Mouse (Mus musculus) fibroblast of lung, adult 2 months (primary cell): ENCODE measurements around the gene Mtif3.

ENCODE experiments used
- DNase-seq: peaks from one replicate; pipeline ENCODE4 v3.0.0-alpha.2; 2011; ENCODE audit warnings: low read depth

Mtif3 gene

DNA sequence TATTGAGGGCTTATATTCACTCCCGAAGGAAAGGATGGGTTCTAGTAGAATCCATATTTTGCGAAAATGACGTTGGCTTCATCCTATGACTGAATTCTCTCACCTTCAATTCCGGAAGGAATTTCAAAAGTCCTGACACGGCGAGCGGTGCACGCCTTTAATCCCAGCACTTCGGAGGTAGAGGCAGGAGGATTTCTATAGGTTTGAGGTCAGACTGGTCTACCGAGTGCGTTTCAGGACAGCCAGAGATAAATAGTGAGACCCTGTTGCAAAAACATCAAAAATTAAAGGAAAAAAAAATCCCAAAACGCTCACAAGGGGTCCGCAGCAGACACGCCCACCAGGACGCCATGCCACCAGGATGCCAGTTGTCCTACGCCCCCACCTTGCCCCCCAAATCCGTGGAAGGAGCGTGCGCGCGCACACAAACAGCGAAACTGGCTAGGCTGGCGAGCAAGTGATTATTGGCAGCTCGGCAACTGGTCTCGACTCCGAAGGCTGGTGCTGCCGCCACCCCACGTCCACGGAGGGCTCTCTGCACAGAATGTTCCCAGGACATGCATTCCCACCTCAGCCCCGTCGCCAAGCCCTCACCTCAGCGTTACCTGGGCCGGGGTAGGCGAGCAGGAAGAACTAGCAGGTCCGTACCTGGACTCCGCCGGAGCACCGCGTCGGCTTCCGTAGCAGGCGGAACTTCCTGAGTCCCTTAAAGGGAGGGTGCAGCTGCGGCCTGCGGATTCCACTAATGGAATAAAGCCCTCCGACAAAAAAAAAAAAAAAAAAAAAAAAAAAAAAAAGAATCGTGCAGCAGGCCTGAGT is at the start of gene Mtif3:
Gene Mtif3 (minus strand): TSS at position 683 of the 819 bp plus-strand sequence.
- peak; percentile 57 for DNase-seq

- DNase-seq: no peak
Measured at GRCm38 (mm10) chr5:147011333-147011732, 47.7 kb upstream of the Mtif3 start.

GRCm38 (mm10) chr5:147003303-147003702 is 39.7 kb upstream of the Mtif3 start:
- DNase-seq: no peak

GRCm38 (mm10) chr5:147001312-147001711 is 37.7 kb upstream of the Mtif3 start:
- DNase-seq: no peak

GRCm38 (mm10) chr5:146998802-146999201 is 35.2 kb upstream of the Mtif3 start:
- no peak for DNase-seq

- DNase-seq: no peak
Measured at GRCm38 (mm10) chr5:146996812-146997211, 33.2 kb upstream of the Mtif3 start.

- no peak for DNase-seq
Measured at GRCm38 (mm10) chr5:146994973-146995372, 31.4 kb upstream of the Mtif3 start.

DNA sequence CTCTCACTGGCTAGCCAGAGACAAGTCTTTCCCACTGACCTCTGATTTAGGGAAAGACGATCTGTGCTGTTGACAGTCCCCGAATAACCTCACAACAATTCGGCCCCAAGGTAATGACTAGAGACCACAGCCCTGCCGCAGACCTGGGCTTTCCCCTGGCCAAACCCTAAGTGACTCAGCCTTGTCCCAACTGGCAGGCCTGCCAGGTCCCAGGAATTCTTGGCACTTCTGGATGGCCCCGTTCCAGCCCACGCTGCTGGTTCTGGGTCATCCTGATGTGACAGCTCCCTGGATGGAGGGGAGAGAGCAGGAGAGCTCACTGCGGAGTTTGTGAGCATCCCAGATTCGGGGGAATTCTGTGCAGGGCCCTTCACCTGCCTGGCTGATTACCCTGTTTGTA is 29.9 kb upstream of the Mtif3 start:
- DNase-seq: peak; percentile 35

DNA sequence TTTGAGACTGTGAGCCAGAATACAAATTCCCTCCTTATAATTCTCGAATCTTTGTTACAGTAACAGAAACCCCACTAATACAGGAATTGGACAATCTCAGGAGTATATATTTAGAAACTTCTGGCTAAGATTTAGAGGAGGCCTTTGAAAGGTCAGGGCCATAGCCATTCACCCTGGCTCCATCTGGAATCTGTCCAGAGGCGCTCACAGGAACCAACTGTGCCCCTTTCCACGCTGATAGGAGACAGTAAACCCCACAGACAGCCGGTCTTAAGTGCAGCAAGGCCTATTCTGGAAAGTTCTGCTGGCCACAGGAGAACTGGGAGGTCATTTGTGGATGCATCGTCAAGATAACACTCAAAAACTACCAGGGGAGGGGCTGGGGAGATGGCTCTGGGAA is 25.5 kb upstream of the Mtif3 start:
- DNase-seq: no peak

- DNase-seq: no peak
Measured at GRCm38 (mm10) chr5:146987588-146987987, 24.0 kb upstream of the Mtif3 start.

- no peak for DNase-seq
Measured at GRCm38 (mm10) chr5:146985725-146986433, 22.3 kb upstream of the Mtif3 start.

- no peak for DNase-seq
Measured at GRCm38 (mm10) chr5:146983216-146983615, 19.6 kb upstream of the Mtif3 start.

GRCm38 (mm10) chr5:146981376-146981775 is 17.8 kb upstream of the Mtif3 start:
- DNase-seq: no peak

DNA sequence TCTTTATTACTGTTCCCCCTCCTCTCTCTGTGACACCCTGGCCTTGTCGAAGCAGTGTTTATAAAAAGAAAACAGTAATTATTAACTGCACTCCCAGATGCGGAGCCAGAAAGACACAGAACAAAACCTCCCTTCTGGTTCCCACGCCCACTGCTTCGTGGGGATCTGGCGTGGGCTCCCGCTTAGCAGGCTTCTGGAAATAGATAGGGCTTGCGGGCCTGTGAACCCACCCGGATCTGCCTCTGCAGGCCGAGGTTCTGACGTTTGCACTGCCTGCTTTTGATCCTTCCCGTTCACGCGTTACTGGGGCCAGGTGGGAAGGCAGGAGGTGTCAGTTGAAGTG is 11.2 kb upstream of the Mtif3 start:
- no peak for DNase-seq

GRCm38 (mm10) chr5:146973858-146974780 is 10.5 kb upstream of the Mtif3 start:
- no peak for DNase-seq

- no peak for DNase-seq
Measured at GRCm38 (mm10) chr5:146973353-146973752, 9.8 kb upstream of the Mtif3 start.

- no peak for DNase-seq
Measured at GRCm38 (mm10) chr5:146971776-146972561, 8.4 kb upstream of the Mtif3 start.

- no peak for DNase-seq
Measured at GRCm38 (mm10) chr5:146968695-146969393, 5.2 kb upstream of the Mtif3 start.

- DNase-seq: no peak
Measured at GRCm38 (mm10) chr5:146963937-146964278, 308 bp upstream of the Mtif3 start.

DNA sequence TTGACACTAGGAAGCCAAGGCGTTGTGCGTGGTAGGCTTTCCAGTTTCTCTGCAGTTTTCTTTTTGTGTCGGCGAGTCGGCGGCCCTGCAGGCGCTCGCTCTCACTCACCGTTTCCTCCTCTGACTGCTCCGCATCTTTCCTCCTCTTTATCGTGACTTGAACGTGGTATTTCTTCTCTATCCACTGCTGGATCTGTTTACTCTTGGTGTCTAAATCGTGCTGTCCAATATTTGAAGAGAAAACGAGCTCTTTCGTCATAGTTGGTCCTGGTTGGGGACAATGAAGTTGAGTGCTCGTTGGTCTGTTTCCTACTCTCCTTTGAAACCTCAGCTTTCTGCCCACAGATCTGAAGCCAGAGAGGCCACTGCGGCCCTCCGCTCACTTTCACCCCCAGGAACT is 6.9 kb downstream of the Mtif3 start:
- DNase-seq: no peak

- no peak for DNase-seq
Measured at GRCm38 (mm10) chr5:146955651-146956050, 7.9 kb downstream of the Mtif3 start.
